Mouse (Mus musculus) cerebellum, adult 8-10 months (tissue): ENCODE measurements at regions not wholly inside any gene's neighbourhood (a gene's known extent, or its start where the extent isn't known, plus 50 kb on each side); places are given as distances from the start of the nearest gene placed in this dataset.
A peak's percentile ranks its signal among the peaks of the same experiment; 100 is the strongest.

Experiments
- DNase-seq: peaks from one replicate; pipeline ENCODE4 v3.0.0; 2022

GRCm38 (mm10) chr2:34038982-34039381 is 151.2 kb upstream of the Mvb12b start:
- no peak for DNase-seq

- DNase-seq = no peak
These were observed 145.5 kb upstream of the Mvb12b start for GRCm38 (mm10) chr2:34033212-34033611.

GRCm38 (mm10) chr2:34031421-34031820 is 143.7 kb upstream of the Mvb12b start:
- DNase-seq = no peak

GRCm38 (mm10) chr2:34031001-34031412 is 143.3 kb upstream of the Mvb12b start:
- no peak for DNase-seq

GRCm38 (mm10) chr2:34027445-34027844 is 139.7 kb upstream of the Mvb12b start:
- no peak for DNase-seq

- no peak for DNase-seq
These were observed 139.0 kb upstream of the Mvb12b start for GRCm38 (mm10) chr2:34026566-34027360.

GRCm38 (mm10) chr2:34025715-34026360 is 138.1 kb upstream of the Mvb12b start:
- DNase-seq = peak; percentile 42

GRCm38 (mm10) chr2:34017142-34017453 is 129.4 kb upstream of the Mvb12b start:
- no peak for DNase-seq

- no peak for DNase-seq
These were observed 128.8 kb upstream of the Mvb12b start for GRCm38 (mm10) chr2:34016350-34017141.

- no peak for DNase-seq
These were observed 127.9 kb upstream of the Mvb12b start for GRCm38 (mm10) chr2:34015640-34015995.

- no peak for DNase-seq
These were observed 127.3 kb upstream of the Mvb12b start for GRCm38 (mm10) chr2:34014868-34015639.

GRCm38 (mm10) chr2:34010166-34010565 is 122.4 kb upstream of the Mvb12b start:
- no peak for DNase-seq

- no peak for DNase-seq
These were observed 120.2 kb upstream of the Mvb12b start for GRCm38 (mm10) chr2:34007916-34008315.

- DNase-seq = no peak
These were observed 109.4 kb upstream of the Mvb12b start for GRCm38 (mm10) chr2:33997106-33997505.

GRCm38 (mm10) chr2:33996331-33996730 is 108.6 kb upstream of the Mvb12b start:
- DNase-seq = no peak

GRCm38 (mm10) chr2:33991299-33991698 is 103.6 kb upstream of the Mvb12b start:
- DNase-seq = no peak

GRCm38 (mm10) chr2:33990711-33991110 is 103.0 kb upstream of the Mvb12b start:
- no peak for DNase-seq

GRCm38 (mm10) chr2:33989555-33990370 is 102.0 kb upstream of the Mvb12b start:
- DNase-seq = no peak

GRCm38 (mm10) chr2:33986420-33986819 is 98.7 kb upstream of the Mvb12b start:
- DNase-seq = no peak

- no peak for DNase-seq
These were observed 97.6 kb upstream of the Mvb12b start for GRCm38 (mm10) chr2:33985316-33985715.

- DNase-seq = no peak
These were observed 95.5 kb upstream of the Mvb12b start for GRCm38 (mm10) chr2:33983112-33983748.

GRCm38 (mm10) chr2:33981936-33982335 is 94.2 kb upstream of the Mvb12b start:
- DNase-seq = no peak
